Mouse (Mus musculus) hindbrain, embryonic 16.5 days (tissue): ENCODE results near the gene Lrrc4. TPM values are rescaled to one million over a fixed set of nuclear protein-coding genes. Genes with fewer than 3 reads are reported as not detected.
A peak's percentile ranks its signal among the peaks of the same experiment; 100 is the strongest.

Experiments used
- ATAC-seq: fragments of 200-750 bp; cut with Nextera tagmentation; 2 replicates; pipeline ENCODE4 v1.8.0; 2017; ENCODE audit warnings: moderate TSS enrichment, moderate library complexity
- H3K27ac ChIP-seq: fragments of 300-500 bp; sonication (generic); 2 replicates; pipeline ENCODE4 v1.5.1; 2014; ENCODE audit warnings: low read depth, mild to moderate bottlenecking, control low read depth, low read length, moderate library complexity
- H3K27me3 ChIP-seq: fragments of 300-500 bp; sonication (generic); replicated peaks from 2 replicates; pipeline ENCODE4 v1.6.1; 2014; ENCODE audit warnings: low read length; ENCODE audit not compliant: control insufficient read depth, insufficient read depth
- H3K36me3 ChIP-seq: fragments of 300-500 bp; sonication (generic); 2 replicates; pipeline ENCODE4 v1.6.1; 2014; ENCODE audit warnings: mild to moderate bottlenecking, low read length, moderate library complexity, mixed read lengths; ENCODE audit not compliant: control insufficient read depth, insufficient read depth
- H3K4me1 ChIP-seq: fragments of 300-500 bp; sonication (generic); 2 replicates; pipeline ENCODE4 v1.6.1; 2014; ENCODE audit warnings: low read depth, low read length; ENCODE audit not compliant: control insufficient read depth, insufficient read depth
- H3K4me2 ChIP-seq: fragments of 300-500 bp; sonication (generic); 2 replicates; pipeline ENCODE4 v1.6.1; 2014; ENCODE audit warnings: mild to moderate bottlenecking, low read length, control low read depth, moderate library complexity
- H3K4me3 ChIP-seq: fragments of 300-500 bp; sonication (generic); 2 replicates; pipeline ENCODE4 v1.5.1; 2014; ENCODE audit warnings: mild to moderate bottlenecking, low read length, control low read depth, moderate library complexity
- H3K9ac ChIP-seq: fragments of 300-500 bp; sonication (generic); 2 replicates; pipeline ENCODE4 v1.6.1; 2014; ENCODE audit warnings: low read depth, mild to moderate bottlenecking, control low read depth, low read length, moderate library complexity
- H3K9me3 ChIP-seq: fragments of 300-500 bp; sonication (generic); 2 replicates; pipeline ENCODE4 v1.6.1; 2014; ENCODE audit warnings: mild to moderate bottlenecking, low read length, moderate library complexity; ENCODE audit not compliant: control insufficient read depth
- WGBS: fragments of 180-500 bp; shearing (Covaris S2); extraction: QIAGEN DNeasy Blood & Tissue Kit; methylation state at CpG from one replicate; pipeline ENCODE4 v1.1.7; 2014; 5-methylcytosine and 5-hydroxymethylcytosine counted together
- polyA plus RNA-seq: library from polyadenylated mRNA; unstranded; fragments of >200 nt; fragmentation: Nextera tagmentation; extraction: Ambion mirVana; gene quantifications from 2 replicates; pipeline ENCODE4 v1.2.1, GENCODE M21; 2015

Gene Lrrc4
- polyA plus RNA-seq, 1 experiment from 2014 or later, result 7.2 TPM

DNA sequence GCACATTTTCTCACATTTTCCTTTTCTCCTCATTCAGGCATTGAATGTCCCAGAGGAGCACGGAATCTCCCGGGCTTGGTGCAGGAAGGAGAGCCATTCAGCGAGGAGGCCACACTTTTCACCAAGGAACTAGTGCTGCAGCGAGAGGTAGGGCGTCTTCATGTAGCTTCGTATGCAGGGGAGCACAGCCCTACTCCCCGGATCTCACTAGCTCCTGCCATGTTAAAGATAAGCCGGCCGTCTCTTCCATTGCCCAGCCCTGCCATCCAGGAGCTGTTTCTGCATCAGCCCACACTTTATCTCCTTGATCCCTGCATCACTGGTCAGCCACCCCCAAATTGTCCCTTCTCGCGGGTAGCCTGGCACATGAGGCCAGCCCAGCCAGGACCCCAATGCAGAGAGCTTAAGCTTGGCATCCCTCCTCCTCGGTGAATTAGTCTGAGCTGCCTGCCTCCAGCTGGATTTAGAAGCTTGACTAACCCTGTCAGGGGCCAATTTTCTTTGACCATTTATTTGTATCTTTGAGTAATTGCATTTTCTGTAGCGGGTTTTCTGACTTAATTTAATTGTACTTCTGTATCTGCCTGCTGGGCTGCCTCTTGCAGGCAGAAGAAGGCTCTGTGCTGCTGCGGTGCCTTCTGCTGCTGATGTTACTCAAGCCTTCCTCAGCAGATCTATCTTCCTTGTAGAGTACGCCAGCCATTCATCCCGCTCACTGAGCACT is 35.6 kb downstream of the Lrrc4 start:
- Histone ChIP-seq H3K36me3 (no peaks in the 10 kb centered on the region), H3K4me3 (no peak overlapping the region), H3K9ac (no peak overlapping the region), H3K4me2 (no peak overlapping the region), H3K27ac (peak overlapping the region; percentile 26), H3K9me3 (no peaks in the 10 kb centered on the region), H3K27me3 (no peaks in the 10 kb centered on the region), H3K4me1 (peaks cover 12% of the 10 kb centered on the region)
- ATAC-seq, result peak; percentile 18
- WGBS, result 66% methylated on average over 16 of the region's 16 CpGs

DNA sequence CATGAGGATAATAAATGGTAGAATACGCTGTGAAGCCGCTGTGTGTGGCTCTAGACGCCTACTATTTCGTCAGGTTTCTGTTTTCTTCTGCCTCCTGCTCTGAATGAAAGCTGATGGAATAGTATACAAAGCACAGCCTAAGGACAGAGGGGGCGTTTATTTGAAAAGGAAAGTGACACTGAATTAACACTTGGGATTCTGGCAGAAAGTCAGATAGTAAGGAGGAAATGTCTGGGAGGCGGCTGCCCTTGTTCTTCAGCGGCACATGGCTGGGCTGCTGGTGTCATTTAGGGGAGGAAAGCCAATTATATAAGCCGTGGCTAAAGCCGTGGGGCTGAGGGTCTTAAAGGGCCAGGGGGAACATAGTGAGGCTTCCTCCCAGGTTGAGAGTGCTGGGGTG is 36.2 kb downstream of the Lrrc4 start:
- Histone ChIP-seq H3K9ac (no peak overlapping the region), H3K4me1 (peaks cover 12% of the 10 kb centered on the region), H3K36me3 (no peaks in the 10 kb centered on the region), H3K4me2 (0 out of 2 replicates have a peak overlapping the region, but pooled peaks have one; percentile 9), H3K9me3 (no peaks in the 10 kb centered on the region), H3K27me3 (no peaks in the 10 kb centered on the region), H3K27ac (peak overlapping the region; percentile 26), H3K4me3 (no peak overlapping the region)
- WGBS, result 18% methylated on average over 9 of the region's 9 CpGs
- ATAC-seq, result peak; percentile 51; the same call in 1 of the 2 replicates

DNA sequence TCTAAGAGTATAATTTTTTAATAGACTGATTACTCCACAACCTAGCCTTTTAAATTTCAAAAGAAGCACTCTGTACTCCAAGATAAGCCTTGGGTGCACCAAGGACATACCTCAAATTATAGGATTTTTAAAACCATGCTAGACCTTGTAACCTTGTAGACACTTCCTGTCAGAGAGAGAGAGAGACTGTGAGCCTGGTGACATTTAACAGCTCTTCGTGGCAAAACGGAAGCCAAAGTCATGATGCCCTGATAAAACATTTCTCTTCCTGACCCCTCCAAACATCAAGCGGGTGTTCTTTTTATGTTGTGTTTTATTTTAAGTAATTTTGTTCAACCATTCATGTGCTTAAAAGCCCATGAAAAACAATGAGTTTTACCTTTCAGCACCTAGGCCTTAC is 39.7 kb downstream of the Lrrc4 start:
- WGBS, result 88% methylated on average over 3 of the region's 3 CpGs
- peaks cover 12% of the 10 kb centered on the region for H3K4me1 ChIP-seq

DNA sequence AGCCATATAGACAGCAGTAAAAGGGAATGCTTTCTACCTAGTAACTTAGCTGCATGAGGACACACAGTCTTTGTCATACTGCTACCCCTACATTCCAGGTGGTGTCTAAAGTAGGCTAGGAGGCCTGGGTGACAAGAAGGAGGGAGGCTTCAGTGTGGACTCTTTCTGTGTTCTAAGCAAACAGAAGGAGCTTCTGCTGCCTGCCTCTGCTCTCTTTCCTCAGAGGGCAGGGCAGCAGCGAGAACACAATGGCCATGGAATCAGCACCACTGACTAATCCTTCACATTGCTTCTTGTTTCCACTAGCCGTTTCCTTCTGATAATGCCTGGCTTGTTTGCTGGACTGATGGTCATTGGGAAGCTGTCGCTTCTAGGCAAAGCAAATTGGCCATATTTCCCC is 40.4 kb downstream of the Lrrc4 start:
- Histone ChIP-seq H3K4me2 (no peak overlapping the region), H3K36me3 (no peaks in the 10 kb centered on the region), H3K27ac (no peak overlapping the region), H3K9me3 (no peaks in the 10 kb centered on the region), H3K27me3 (no peaks in the 10 kb centered on the region), H3K4me1 (peaks cover 11% of the 10 kb centered on the region), H3K4me3 (no peak overlapping the region), H3K9ac (no peak overlapping the region)
- WGBS, result 48% methylated on average over 3 of the region's 3 CpGs
- ATAC-seq, result no peak

More for the DNA sequence above, 39.7 kb downstream of the Lrrc4 start:
- H3K4me2 ChIP-seq, result no peak overlapping the region
- H3K9ac ChIP-seq, result no peak overlapping the region
- H3K4me3 ChIP-seq, result no peak overlapping the region
- H3K9me3 ChIP-seq, result no peaks in the 10 kb centered on the region
- no peaks in the 10 kb centered on the region for H3K27me3 ChIP-seq
- no peak overlapping the region for H3K27ac ChIP-seq
- ATAC-seq, result no peak
- H3K36me3 ChIP-seq, result no peaks in the 10 kb centered on the region

DNA sequence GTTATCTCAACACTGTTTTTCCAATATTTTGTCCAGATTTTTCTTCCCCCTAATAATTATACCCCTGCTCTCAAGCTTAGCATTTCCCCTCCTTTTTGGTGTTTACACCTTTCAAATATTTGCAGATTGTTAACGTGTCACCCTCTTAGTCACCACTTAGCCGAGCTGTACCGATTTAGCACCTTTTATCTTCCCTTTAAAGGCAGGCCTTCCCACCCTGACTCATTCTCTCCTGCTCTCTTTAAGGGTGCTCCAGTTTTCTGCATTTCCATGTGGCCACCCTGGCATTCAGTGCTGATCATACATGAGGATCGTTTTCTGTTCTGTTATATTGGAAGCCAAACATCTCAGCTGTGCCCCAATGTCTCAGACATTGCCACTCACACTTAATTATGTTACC is 41.9 kb downstream of the Lrrc4 start:
- Histone ChIP-seq H3K9me3 (no peaks in the 10 kb centered on the region), H3K27ac (no peak overlapping the region), H3K4me2 (no peak overlapping the region), H3K4me1 (no peaks in the 10 kb centered on the region), H3K4me3 (no peak overlapping the region), H3K27me3 (no peaks in the 10 kb centered on the region), H3K36me3 (no peaks in the 10 kb centered on the region), H3K9ac (no peak overlapping the region)
- no peak for ATAC-seq
- WGBS, result 81% methylated on average over 4 of the region's 4 CpGs

DNA sequence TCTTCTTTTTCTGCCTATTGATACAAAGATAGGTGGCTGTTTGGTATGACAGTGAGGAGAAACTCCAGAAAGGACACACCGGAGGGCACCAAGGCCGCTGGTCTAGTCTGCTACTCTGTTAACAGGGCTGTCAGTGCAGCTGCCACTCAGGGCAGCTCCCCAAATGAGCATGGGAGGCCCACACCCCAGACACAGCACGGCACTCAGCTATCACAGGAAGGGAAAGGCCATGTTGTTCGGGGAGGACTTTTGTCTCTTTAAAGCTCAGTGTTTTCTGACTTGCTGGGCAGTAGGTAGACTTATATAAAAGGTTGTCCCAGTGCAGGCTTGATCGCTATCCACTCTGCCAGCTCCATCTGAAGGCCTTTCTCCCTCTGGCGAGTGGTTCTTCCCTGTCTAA is 44.4 kb downstream of the Lrrc4 start:
- no peaks in the 10 kb centered on the region for H3K27me3 ChIP-seq
- H3K9ac ChIP-seq, result no peak overlapping the region
- no peaks in the 10 kb centered on the region for H3K36me3 ChIP-seq
- H3K27ac ChIP-seq, result no peak overlapping the region
- H3K4me1 ChIP-seq, result no peaks in the 10 kb centered on the region
- no peak overlapping the region for H3K4me2 ChIP-seq
- no peak overlapping the region for H3K4me3 ChIP-seq
- 55% methylated on average over 6 of the region's 6 CpGs for WGBS
- no peak for ATAC-seq
- H3K9me3 ChIP-seq, result no peaks in the 10 kb centered on the region

DNA sequence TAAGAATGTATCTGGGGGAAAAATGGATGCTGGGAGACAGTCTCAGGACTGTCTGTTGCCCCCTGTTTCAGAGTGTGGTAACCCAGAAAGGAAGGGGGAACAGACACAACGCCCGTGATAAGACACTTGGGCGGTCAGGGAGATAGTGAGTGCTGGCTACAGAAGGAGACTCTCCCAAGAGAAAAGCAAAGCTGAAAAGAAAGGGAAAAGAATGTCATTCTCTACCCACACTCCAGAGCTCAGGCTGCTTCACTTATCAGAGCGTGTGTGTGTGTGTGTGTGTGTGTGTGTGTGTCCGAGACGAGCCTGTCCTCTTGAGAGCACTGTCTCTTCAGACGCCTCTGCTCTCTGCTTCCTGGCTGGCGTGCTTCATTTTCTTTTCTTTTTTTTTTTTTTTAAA is 45.8 kb downstream of the Lrrc4 start:
- 80% methylated on average over 8 of the region's 8 CpGs for WGBS
- H3K27ac ChIP-seq, result no peak overlapping the region
- ATAC-seq, result no peak
- H3K4me2 ChIP-seq, result no peak overlapping the region
- H3K4me1 ChIP-seq, result no peaks in the 10 kb centered on the region
- H3K9me3 ChIP-seq, result no peaks in the 10 kb centered on the region
- no peak overlapping the region for H3K4me3 ChIP-seq
- H3K36me3 ChIP-seq, result no peaks in the 10 kb centered on the region
- no peak overlapping the region for H3K9ac ChIP-seq
- H3K27me3 ChIP-seq, result no peaks in the 10 kb centered on the region

DNA sequence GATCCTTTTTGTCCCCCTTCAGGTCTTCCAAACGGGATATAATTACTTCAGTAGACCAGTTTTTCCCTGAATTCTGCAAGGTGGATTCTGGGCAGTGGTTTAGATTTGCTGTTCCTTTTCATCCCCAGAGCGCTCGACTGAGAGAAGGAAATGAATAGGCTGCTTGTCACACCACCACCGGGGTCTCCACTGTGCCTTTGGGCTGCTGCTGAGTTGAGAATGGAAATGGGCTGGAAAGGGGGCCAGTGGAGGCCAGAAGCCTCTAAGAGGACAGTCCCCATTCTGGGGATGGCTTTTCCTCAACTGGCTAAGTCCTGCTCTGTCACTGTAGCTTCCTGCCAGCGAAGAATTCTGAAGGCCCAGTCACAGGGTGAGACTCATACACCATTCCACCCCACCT is 47.6 kb downstream of the Lrrc4 start:
- Histone ChIP-seq H3K9ac (no peak overlapping the region), H3K4me3 (no peak overlapping the region), H3K27ac (no peak overlapping the region), H3K4me2 (no peak overlapping the region), H3K4me1 (no peaks in the 10 kb centered on the region), H3K36me3 (no peaks in the 10 kb centered on the region), H3K27me3 (no peaks in the 10 kb centered on the region), H3K9me3 (no peaks in the 10 kb centered on the region)
- WGBS, result 32% methylated on average over 5 of the region's 5 CpGs
- 0 out of 2 replicates have a peak, but pooled peaks have one; percentile 35 for ATAC-seq

DNA sequence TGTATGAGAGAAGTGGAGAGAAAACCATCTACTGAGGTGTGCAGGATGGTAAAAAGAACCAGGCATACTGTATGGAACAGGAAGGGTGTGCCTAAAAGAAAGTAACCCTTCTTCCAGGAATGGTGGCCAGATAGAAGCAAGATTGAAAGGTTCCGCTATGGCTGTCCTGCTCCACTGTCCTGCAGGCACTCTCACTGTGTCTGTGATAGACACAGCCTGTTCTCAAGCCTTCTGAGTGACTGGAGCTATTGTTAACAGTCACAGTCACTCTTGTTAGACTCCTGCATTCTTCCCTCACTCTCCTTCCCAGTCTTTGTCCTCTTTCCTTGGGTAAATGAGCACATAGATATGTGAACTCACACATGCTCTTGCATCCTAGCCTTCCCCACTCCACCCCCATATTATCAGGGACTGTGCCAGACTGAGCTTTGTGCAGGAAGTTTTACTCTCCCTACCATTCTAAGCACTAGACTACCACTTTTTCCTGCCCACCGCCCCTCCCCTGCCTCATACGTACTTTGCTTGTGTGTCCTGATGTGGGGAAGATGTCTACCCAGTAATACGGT is 48.4 kb downstream of the Lrrc4 start:
- no peaks in the 10 kb centered on the region for H3K4me1 ChIP-seq
- H3K9me3 ChIP-seq, result no peaks in the 10 kb centered on the region
- H3K36me3 ChIP-seq, result no peaks in the 10 kb centered on the region
- WGBS, result 43% methylated on average over 4 of the region's 4 CpGs
- no peaks in the 10 kb centered on the region for H3K27me3 ChIP-seq
- peak; percentile 41; the same call in 1 of the 2 replicates for ATAC-seq
- H3K9ac ChIP-seq, result no peak overlapping the region
- no peak overlapping the region for H3K4me3 ChIP-seq
- no peak overlapping the region for H3K4me2 ChIP-seq
- no peak overlapping the region for H3K27ac ChIP-seq
